In the genomic region with DNA sequence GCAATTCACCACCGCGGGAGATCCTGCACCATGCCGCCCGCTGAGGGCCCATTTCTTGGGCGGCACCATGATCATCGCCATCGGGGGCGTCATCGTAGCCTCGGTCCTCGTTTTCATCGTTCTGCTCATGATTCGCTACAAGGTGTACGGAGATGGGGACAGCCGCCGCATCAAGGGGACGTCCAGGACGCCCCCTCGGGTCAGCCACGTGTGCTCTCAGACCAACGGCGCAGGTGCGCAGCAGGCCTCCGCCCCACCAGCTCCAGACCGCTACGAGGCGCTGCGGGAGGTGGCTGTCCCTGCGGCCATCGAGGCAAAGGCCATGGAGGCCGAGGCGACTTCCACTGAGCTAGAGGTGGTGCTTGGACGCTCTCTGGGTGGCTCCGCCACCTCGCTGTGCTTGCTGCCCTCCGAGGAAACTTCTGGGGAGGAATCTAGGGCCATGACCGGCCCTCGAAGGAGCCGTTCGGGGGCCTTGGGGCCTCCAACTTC, we compare ENCODE assay signal across 9 mouse cellular contexts. TPM values are rescaled to one million over a fixed set of nuclear protein-coding genes. Genes with fewer than 3 reads are reported as not detected.
DNase-seq lines count a peak whose midpoint lies in the region; ATAC-seq and TF ChIP-seq lines count a peak whose summit lies in the region.
"Had no signal": no experiment of that assay in that cellular context is flagged by ENCODE, and none has a peak within 500 bp of the region (broad histone marks: within the 10 kb centered on the region; RNA-seq: fewer than 3 reads in every experiment).

No protein-coding gene starts in this region.

- peak overlapping the region; percentile 59 for H3K9ac ChIP-seq in forebrain, embryonic 12.5 days
- peak overlapping the region; percentile 40 for H3K9ac ChIP-seq in limb, embryonic 15.5 days

- H3K36me3 ChIP-seq in forebrain, embryonic 12.5 days (replicated peaks), result peaks cover 15% of the 10 kb centered on the region
- peaks cover 14% of the 10 kb centered on the region for H3K36me3 ChIP-seq in limb, embryonic 15.5 days
- H3K36me3 ChIP-seq in small intestine, adult 2 months (ENCODE audit: control insufficient read depth, insufficient read depth, low read length), result no peaks in the 10 kb centered on the region

- H3K9me3 ChIP-seq in forebrain, embryonic 12.5 days, result no peaks in the 10 kb centered on the region
- H3K9me3 ChIP-seq in limb, embryonic 15.5 days, result no peaks in the 10 kb centered on the region

- peaks cover 27% of the 10 kb centered on the region for H3K4me1 ChIP-seq in forebrain, embryonic 12.5 days
- H3K4me1 ChIP-seq in limb, embryonic 15.5 days, result peaks cover 12% of the 10 kb centered on the region
- peaks cover 14% of the 10 kb centered on the region for H3K4me1 ChIP-seq in small intestine, adult 2 months (ENCODE audit: control insufficient read depth, insufficient read depth, insufficient read length, low read length)

- TF ChIP-seq POLR2A in small intestine, adult 2 months (IDR thresholded peaks at IDR 0.05; ENCODE audit: low read depth, low read length), result no peak

- peak; percentile 31; the same call in 1 of the 2 replicates for ATAC-seq in forebrain, embryonic 12.5 days (ENCODE audit: low FRiP score)
- ATAC-seq in limb, embryonic 15.5 days (ENCODE audit: insufficient number of reproducible peaks, low FRiP score, low TSS enrichment, low read depth), result no peak
- ATAC-seq: Patski had no signal

- no peak for TF ChIP-seq CTCF in small intestine, adult 2 months (IDR thresholded peaks at IDR 0.05; ENCODE audit: extremely low read depth, insufficient read length, insufficient replicate concordance, low read depth, low read length)

- 21% methylated on average over 40 of the region's 40 CpGs for WGBS in forebrain, embryonic 12.5 days
- WGBS in limb, embryonic 15.5 days, result 21% methylated on average over 40 of the region's 40 CpGs
- WGBS in small intestine, adult 2 months, result 45% methylated on average over 40 of the region's 40 CpGs

- peak; percentile 52 to 64 for DNase-seq in kidney, postnatal 4 days
- no peak for DNase-seq in kidney, adult 9 months
- DNase-seq in ovary, adult 18-20 months (ENCODE audit: low spot score), result no peak
- no peak for DNase-seq in right cerebral cortex, postnatal 4 days
- DNase-seq in cerebellum, postnatal 4 days (ENCODE audit: low spot score in 2 of 2), result no peak

- peaks cover 33% of the 10 kb centered on the region for H3K27me3 ChIP-seq in forebrain, embryonic 12.5 days
- H3K27me3 ChIP-seq in limb, embryonic 15.5 days, result peaks cover 17% of the 10 kb centered on the region
- H3K27me3 ChIP-seq in small intestine, adult 2 months (ENCODE audit: control insufficient read depth, insufficient read depth, low read length), result peaks cover 13% of the 10 kb centered on the region

- no peak overlapping the region for H3K27ac ChIP-seq in forebrain, embryonic 12.5 days
- no peak overlapping the region for H3K27ac ChIP-seq in limb, embryonic 15.5 days
- no peak overlapping the region for H3K27ac ChIP-seq in small intestine, adult 2 months (ENCODE audit: insufficient read depth, low read depth, low read length)

- H3K4me3 ChIP-seq in forebrain, embryonic 12.5 days (replicated peaks), result peak overlapping the region; percentile 50
- peak overlapping the region; percentile 43 for H3K4me3 ChIP-seq in limb, embryonic 15.5 days
- peak overlapping the region; percentile 53 for H3K4me3 ChIP-seq in small intestine, adult 2 months (ENCODE audit: low read depth, low read length)

- peak overlapping the region; percentile 81 for H3K4me2 ChIP-seq in forebrain, embryonic 12.5 days
- H3K4me2 ChIP-seq in limb, embryonic 15.5 days, result peak overlapping the region; percentile 79

RNA-seq across cellular contexts. Expression of a gene that starts 15.0 kb away (rescaled TPM):
- 6.7 and 8.8 TPM in 2 replicates for polyA plus RNA-seq in forebrain, embryonic 12.5 days (2016; fragmentation: Nextera tagmentation; extraction: Ambion mirVana)
- 3.1 and 3.5 TPM in 2 replicates for polyA plus RNA-seq in limb, embryonic 15.5 days (2015; fragmentation: Nextera tagmentation; extraction: Ambion mirVana)
- polyA plus RNA-seq in small intestine, adult 2 months (2012; rRNA removed), result 0.91 and 1.4 TPM in 2 replicates

RNA-seq across cellular contexts. Expression of a gene that starts 29.5 kb away (rescaled TPM):
- polyA plus RNA-seq in forebrain, embryonic 12.5 days (2016; fragmentation: Nextera tagmentation; extraction: Ambion mirVana), result 3.4 and 4.5 TPM in 2 replicates
- 18.1 and 19.3 TPM in 2 replicates for polyA plus RNA-seq in limb, embryonic 15.5 days (2015; fragmentation: Nextera tagmentation; extraction: Ambion mirVana)
- polyA plus RNA-seq in small intestine, adult 2 months (2012; rRNA removed), result 5.6 and 7.0 TPM in 2 replicates

RNA-seq across cellular contexts. Expression of a gene that starts 43.5 kb away (rescaled TPM):
- not detected in 2 replicates for polyA plus RNA-seq in forebrain, embryonic 12.5 days (2016; fragmentation: Nextera tagmentation; extraction: Ambion mirVana)
- not detected in 2 replicates for polyA plus RNA-seq in limb, embryonic 15.5 days (2015; fragmentation: Nextera tagmentation; extraction: Ambion mirVana)
- not detected in 2 replicates for polyA plus RNA-seq in small intestine, adult 2 months (2012; rRNA removed)
- polyA plus RNA-seq: Patski had no signal

RNA-seq across cellular contexts. Expression of a gene that starts 55.9 kb away (rescaled TPM):
- polyA plus RNA-seq in forebrain, embryonic 12.5 days (2016; fragmentation: Nextera tagmentation; extraction: Ambion mirVana), result not detected in 2 replicates
- not detected in 2 replicates for polyA plus RNA-seq in limb, embryonic 15.5 days (2015; fragmentation: Nextera tagmentation; extraction: Ambion mirVana)
- not detected in 2 replicates for polyA plus RNA-seq in small intestine, adult 2 months (2012; rRNA removed)
- polyA plus RNA-seq: Patski had no signal

Comparison
In these comparisons a context has a peak if more than half of its experiments do, and no peak if none do; other contexts are left out.
1. DNase-seq: peak in kidney, postnatal 4 days (2 of 2); none in kidney, adult 9 months (single experiment), ovary, adult 18-20 months (single experiment), right cerebral cortex, postnatal 4 days (single experiment) and cerebellum, postnatal 4 days (0 of 2).
2. Peak in every context shown above with its lines, with median percentiles within 50 percentile points of each other: H3K4me3 ChIP-seq.